Mouse (Mus musculus) Patski (cell line): ENCODE measurements around the gene Dennd1b. TPM values are rescaled to one million over a fixed set of nuclear protein-coding genes. Genes with fewer than 3 reads are reported as not detected.

Experiments
- ATAC-seq: fragments of 100-300 bp; one replicate; pipeline ENCODE4 v1.8.0; 2021
- CTCF ChIA-PET: fragments of 350-600 bp; sonication (Branson Sonifier 250); formaldehyde crosslinking; loops from one replicate; lab custom pipeline; 2022; ENCODE audit warnings: inconsistent platforms; lab: Charles Lee
- POLR2A ChIA-PET: fragments of 350-600 bp; sonication (Branson Sonifier 250); formaldehyde crosslinking; loops from one replicate; lab custom pipeline; 2022; ENCODE audit warnings: antibody characterized with exemption, inconsistent platforms; lab: Charles Lee
- DNase-seq: peaks from one replicate; pipeline ENCODE4 v3.0.0-alpha.2; 2011; ENCODE audit warnings: low read depth, low spot score
- H3K27me3 ChIP-seq: fragments of 371-371 bp; one replicate; pipeline ENCODE4 v1.5.1; 2021
- CTCF ChIP-seq: fragments of 100-300 bp; IDR thresholded peaks from one replicate; pipeline ENCODE4 v1.5.1; 2021
- in situ Hi-C: fragments of 300-500 bp; cut with MboI; formaldehyde crosslinking; loops from 3 replicates; pipeline ENCODE4 v1.11.1; 2018; ENCODE audit warnings: low pct_unique_long_range_greater_than_20kb, mixed read lengths
- polyA plus RNA-seq: library from polyadenylated mRNA; unstranded; gene quantifications from one replicate; pipeline ENCODE4 v1.2.3, GENCODE M21; 2021

Dennd1b gene
- polyA plus RNA-seq, 1 experiment from 2014 or later = 12.3 TPM

DNA sequence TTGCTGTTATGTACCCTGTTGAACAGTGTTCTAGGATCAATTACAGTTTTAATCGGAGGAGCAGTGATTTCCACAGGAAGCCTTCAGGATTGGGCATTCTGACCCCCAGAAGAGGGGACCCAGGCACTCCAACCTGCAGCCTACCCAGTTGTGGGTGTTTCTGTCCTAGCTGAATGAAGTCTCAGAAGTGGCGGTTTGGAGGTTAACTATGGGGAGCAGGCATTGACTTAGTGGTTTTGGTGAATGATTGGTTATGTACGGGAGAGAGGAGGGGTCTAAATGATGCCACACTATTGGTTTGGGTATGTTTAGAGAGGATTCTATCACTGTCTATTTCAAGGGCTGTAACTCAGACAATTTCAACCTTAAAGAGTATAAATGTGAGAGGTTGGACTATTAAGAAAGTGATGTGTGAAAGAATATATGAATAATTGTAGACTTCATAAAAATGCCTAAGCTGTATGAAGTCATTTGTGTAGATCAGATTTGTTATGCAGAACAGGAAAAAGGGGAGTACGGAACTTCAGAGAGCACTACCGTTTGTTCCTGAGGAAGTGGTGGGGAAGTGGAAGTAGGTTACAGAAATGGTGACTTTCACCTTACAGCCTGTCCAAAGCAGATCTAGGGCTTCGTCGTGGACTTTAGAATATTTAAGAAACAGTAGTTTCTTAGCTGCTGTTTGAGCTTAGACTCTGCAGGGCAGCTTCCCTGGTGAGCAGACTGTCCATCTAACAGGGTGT is 73.7 kb downstream of the Dennd1b start:
- in situ Hi-C loops = no loop called here
- DNase-seq (no peak), ATAC-seq (no peak)
- H3K27me3 ChIP-seq = no peaks in the 10 kb centered on the region
- ChIA-PET POLR2A (interaction anchor here (1.3 kb wide), 1 partner anchor 11 kb away, joined by 4 read pairs; no protein-coding TSS in a partner anchor), CTCF (interaction anchor here (1.1 to 1.7 kb wide), 2 partner anchors 10 to 15 kb away, joined by 3 to 4 read pairs; no protein-coding TSS in a partner anchor)
- no peak for TF ChIP-seq CTCF

DNA sequence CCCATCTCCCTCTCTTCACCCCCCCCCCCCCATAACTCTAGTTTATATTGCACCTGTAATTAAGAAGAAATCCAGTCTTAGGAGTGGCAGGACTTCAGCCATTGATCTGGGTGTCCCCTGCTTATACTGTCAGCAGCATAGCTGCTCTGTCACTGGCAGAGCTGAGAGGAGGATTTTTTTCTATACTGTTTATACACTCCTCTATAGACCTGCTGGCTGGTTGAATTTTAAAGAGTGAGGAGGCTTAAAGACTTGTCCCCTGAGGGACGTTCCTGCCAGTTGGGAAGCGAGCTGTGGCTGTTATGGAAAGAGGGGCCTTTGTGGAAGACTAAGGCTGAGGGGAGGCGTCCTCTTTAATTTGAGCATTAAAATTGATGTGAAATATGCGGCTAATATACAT is 74.8 kb downstream of the Dennd1b start:
- CTCF ChIA-PET = interaction anchor here (1.1 kb wide), 1 partner anchor 14 kb away, joined by 3 read pairs; no protein-coding TSS in a partner anchor
- POLR2A ChIA-PET = interaction anchor here (0.6 kb wide), 1 partner anchor 22 kb away, joined by 3 read pairs; no protein-coding TSS in a partner anchor
- DNase-seq (no peak), ATAC-seq (no peak)
- in situ Hi-C loops = no loop called here
- no peaks in the 10 kb centered on the region for H3K27me3 ChIP-seq
- no peak for TF ChIP-seq CTCF

DNA sequence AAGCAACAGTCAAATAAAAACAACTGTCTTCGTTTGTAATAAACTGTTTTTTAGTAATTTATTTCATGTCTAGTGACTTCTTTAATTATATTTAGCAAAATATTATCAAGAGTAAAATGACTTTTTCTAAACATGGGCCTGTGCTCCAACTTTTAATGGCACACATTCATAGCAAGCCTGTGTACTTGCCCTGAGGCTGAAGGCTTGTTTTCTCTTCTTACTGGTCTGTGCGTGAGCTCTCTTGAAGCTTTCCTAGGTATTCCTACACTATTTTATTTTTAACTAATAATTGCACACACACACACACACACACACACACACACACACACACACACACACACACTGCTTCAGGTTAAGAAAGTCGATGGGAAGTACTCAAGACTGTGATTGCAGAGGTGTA is 75.4 kb downstream of the Dennd1b start:
- DNase-seq (no peak), ATAC-seq (no peak)
- no peak for TF ChIP-seq CTCF
- H3K27me3 ChIP-seq = no peaks in the 10 kb centered on the region
- in situ Hi-C loops = no loop called here
- POLR2A ChIA-PET = no interaction called here
- CTCF ChIA-PET = no interaction called here

DNA sequence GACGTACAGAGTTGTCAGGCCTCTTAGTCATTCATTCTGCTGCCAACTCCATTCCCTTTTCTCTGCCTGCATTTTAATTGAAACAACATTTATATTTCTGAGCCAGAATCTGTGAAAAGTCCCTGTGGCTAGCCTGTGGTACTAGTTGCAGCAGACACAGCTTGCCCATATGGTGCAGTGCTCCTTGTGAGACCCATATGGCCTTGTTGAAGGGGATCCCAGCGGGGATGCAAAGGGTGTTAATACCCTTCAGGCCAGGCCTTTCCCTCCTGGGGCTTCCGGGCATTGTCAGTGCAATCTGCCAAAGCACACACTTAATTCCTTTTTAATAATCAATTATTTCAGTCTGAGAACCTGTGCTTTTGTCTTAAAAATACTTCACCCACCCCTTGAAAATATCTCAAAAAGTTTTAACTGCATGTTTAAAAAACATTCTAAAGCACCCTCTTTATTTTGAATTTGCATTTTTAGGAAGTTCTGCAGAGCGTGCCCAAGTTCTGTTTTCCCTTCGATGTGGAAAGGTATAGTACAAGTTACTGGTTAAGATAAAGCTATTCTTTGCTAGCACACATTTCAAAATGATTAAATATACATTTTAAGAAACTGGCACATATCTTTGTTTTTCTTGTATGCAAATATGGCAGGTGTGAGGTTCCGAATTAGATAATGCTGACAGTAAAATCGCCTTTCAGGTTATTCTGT is 76.4 kb downstream of the Dennd1b start:
- H3K27me3 ChIP-seq = no peaks in the 10 kb centered on the region
- ATAC-seq = no peak
- CTCF ChIA-PET = no interaction called here
- POLR2A ChIA-PET = no interaction called here
- no peak for TF ChIP-seq CTCF
- in situ Hi-C loops = no loop called here
- DNase-seq = no peak

DNA sequence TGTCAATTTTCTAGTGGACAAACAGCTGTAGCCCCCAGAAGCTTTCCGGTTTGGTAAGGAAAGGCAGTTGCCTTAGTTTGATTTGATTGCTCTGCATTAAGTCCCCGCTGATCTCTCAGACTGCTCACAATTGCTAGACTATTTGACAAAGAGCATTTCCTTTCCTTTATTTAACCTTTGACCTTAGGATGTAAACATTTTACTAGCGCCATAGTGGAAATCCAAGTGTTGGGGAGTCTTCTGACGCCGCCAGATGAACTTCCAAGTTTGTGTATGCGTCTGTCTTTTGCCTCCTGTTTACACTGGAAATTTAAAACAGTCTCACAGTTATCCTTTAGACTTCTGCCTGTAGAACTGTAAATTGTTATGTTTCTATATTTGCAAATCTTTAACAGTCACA is 85.8 kb downstream of the Dennd1b start:
- TF ChIP-seq CTCF = no peak
- ChIA-PET POLR2A (no interaction called here), CTCF (interaction anchor here (0.9 kb wide), 1 partner anchor 14 kb away, joined by 3 read pairs; no protein-coding TSS in a partner anchor)
- ATAC-seq (no peak), DNase-seq (no peak)
- H3K27me3 ChIP-seq = no peaks in the 10 kb centered on the region
- in situ Hi-C loops = no loop called here

DNA sequence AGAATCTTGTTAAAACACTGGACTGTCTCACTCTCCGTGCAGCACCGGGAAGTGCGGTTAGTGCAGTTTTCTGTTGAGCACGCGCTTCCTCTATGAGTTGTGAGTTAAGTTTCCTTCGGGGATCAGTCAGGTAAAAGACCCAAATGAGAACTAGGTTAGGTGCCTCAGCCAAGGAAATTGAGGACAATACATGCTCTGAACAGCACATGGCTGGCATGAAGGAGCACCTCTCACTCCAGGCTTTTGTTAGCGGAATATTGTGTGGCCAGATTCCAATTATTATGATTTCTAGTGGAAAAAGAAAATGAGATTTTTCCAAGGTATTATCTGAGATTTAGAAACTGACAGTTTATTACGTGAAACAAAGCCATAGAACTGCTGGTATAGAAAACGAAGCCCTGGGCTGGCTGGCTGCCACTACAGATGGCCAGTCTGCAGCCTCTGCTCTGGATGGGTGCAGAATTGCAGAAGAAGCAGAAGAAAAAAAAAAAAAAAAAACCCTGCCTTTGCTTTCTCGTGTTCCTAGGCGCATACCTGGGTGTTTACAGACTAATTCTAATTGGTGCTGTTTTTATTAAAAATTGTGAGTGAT is 86.7 kb downstream of the Dennd1b start:
- no peaks in the 10 kb centered on the region for H3K27me3 ChIP-seq
- POLR2A ChIA-PET = no interaction called here
- CTCF ChIA-PET = interaction anchor here (0.9 kb wide), 1 partner anchor 13 kb away, joined by 3 read pairs; no protein-coding TSS in a partner anchor
- DNase-seq = no peak
- in situ Hi-C loops = no loop called here
- ATAC-seq = no peak
- no peak for TF ChIP-seq CTCF

DNA sequence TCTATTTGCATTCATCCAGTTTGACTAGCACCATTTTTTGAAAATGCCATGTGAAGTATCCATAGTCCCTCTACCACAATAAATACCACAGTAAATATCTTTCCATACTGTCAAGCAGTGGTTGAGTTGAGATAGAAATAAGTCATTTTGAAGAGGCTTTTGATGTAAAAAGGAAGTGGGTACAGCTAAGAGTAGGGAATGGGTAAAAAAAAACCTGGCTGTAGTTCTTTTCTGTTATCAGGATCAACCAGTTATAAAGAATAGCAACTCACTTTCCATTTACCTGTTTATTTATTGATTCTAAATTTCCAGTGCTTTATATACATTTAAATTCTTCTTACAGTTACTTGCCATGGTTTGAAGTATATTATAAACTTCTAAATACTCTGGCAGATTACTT is 89.8 kb downstream of the Dennd1b start:
- ATAC-seq = no peak
- in situ Hi-C loops = no loop called here
- CTCF ChIA-PET = no interaction called here

DNA sequence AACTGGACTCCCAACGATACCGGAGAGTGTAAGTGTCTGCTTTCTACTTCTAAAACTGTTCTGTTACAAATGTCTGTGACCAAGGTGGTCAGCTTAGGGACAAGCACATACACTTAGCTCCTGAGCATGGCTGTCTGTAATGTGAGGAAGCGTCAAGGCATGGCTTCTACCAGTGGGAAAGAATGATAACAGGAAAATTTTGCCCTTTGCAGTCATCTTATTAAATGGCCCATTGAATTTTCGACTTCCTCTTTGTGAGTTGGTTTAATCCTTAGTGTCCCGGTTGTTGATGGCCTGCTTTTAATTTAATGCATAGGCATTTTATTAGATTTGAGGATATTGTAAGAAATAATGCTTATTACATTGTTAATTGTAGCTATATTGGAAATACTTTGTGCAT is 97.1 kb downstream of the Dennd1b start:
- in situ Hi-C loops = no loop called here
- no peak for ATAC-seq
- DNase-seq = no peak
- ChIA-PET CTCF (interaction anchor here (1.5 kb wide), 1 partner anchor 9 kb away, joined by 3 read pairs; no protein-coding TSS in a partner anchor), POLR2A (no interaction called here)
- H3K27me3 ChIP-seq = no peaks in the 10 kb centered on the region
- no peak for TF ChIP-seq CTCF

More for the DNA sequence above, 89.8 kb downstream of the Dennd1b start:
- no peak for TF ChIP-seq CTCF
- POLR2A ChIA-PET = no interaction called here
- DNase-seq = no peak
- H3K27me3 ChIP-seq = no peaks in the 10 kb centered on the region

DNA sequence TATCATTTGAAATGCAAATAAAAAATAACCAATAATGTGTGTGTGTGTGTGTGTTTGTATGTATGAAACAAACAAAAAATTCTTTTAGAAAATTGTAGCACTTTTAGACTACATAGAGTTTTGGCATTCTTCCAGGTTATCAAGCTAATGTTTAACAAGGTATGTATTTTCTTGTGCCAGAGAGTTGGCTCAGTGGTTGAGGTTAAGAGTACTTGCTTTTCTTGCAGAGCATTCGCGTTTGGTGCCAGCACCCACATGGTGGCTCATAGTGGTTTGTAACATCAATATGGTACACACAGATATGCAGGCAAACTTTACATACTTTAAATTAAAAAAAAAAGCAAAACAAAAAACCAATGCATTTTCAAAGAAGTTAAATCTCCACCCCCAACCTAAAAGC is 101.5 kb downstream of the Dennd1b start:
- TF ChIP-seq CTCF = no peak
- DNase-seq (no peak), ATAC-seq (no peak)
- in situ Hi-C loops = no loop called here
- CTCF ChIA-PET = interaction anchor here (1.4 to 1.7 kb wide), 3 partner anchors 11 to 16 kb away, joined by 4 to 6 read pairs (median 5); no protein-coding TSS in a partner anchor
- POLR2A ChIA-PET = interaction anchor here (1.9 kb wide), 1 partner anchor 20 kb away, joined by 8 read pairs; no protein-coding TSS in a partner anchor
- H3K27me3 ChIP-seq = no peaks in the 10 kb centered on the region

DNA sequence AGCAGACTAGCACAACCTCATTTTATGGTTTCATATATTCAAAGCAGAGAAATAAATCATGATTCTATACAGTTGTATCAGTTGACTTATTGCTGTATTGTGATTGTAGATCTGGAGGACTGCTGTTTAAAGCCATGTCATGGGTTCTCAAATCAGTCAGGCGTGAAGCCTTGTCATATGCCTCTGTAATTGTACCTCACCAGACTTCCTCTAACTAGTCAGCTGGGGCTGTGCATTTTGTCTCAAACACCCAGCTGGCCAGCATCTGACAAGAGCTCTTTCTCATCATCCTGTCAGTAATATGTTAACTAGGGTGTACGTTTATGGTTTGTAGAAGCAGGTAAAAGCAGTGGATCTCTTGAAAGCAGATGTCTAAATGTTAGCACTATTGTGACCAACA is 104.0 kb downstream of the Dennd1b start:
- CTCF ChIA-PET = no interaction called here
- ATAC-seq = no peak

More for the DNA sequence above, 104.0 kb downstream of the Dennd1b start:
- TF ChIP-seq CTCF = no peak
- no peaks in the 10 kb centered on the region for H3K27me3 ChIP-seq
- no peak for DNase-seq
- in situ Hi-C loops = no loop called here
- POLR2A ChIA-PET = no interaction called here
